Mouse (Mus musculus) neural tube, embryonic 14.5 days (tissue): ENCODE results near the gene Gm10697. TPM values are rescaled to one million over a fixed set of nuclear protein-coding genes. Genes with fewer than 3 reads are reported as not detected.
"Not testable (repeated sequence)": the region's sequence is repeated elsewhere in the genome, so short reads cannot be mapped to it uniquely, and the experiment has no call there.

Source experiments
- ATAC-seq: fragments of 200-750 bp; cut with Nextera tagmentation; 2 replicates; pipeline ENCODE4 v1.8.0; 2017; ENCODE audit warnings: low read depth, mild to moderate bottlenecking, moderate TSS enrichment, moderate library complexity
- H3K27ac ChIP-seq: fragments of 300-500 bp; sonication (generic); 2 replicates; pipeline ENCODE4 v1.5.1; 2014; ENCODE audit warnings: low read depth, mild to moderate bottlenecking, control low read depth, low read length, moderate library complexity, mixed read lengths
- H3K27me3 ChIP-seq: fragments of 300-500 bp; sonication (generic); 2 replicates; pipeline ENCODE4 v1.6.1; 2014; ENCODE audit warnings: low read length; ENCODE audit not compliant: control insufficient read depth, insufficient read depth
- H3K36me3 ChIP-seq: fragments of 300-500 bp; sonication (generic); 2 replicates; pipeline ENCODE4 v1.6.1; 2014; ENCODE audit warnings: low read length, mixed read lengths; ENCODE audit not compliant: control insufficient read depth, insufficient read depth
- H3K4me1 ChIP-seq: fragments of 300-500 bp; sonication (generic); 2 replicates; pipeline ENCODE4 v1.6.1; 2014; ENCODE audit warnings: low read length; ENCODE audit not compliant: control insufficient read depth, insufficient read depth
- H3K4me2 ChIP-seq: fragments of 300-500 bp; sonication (generic); 2 replicates; pipeline ENCODE4 v1.6.1; 2014; ENCODE audit warnings: mild to moderate bottlenecking, low read depth, low read length, control low read depth
- H3K4me3 ChIP-seq: fragments of 300-500 bp; sonication (generic); 2 replicates; pipeline ENCODE4 v1.5.1; 2014; ENCODE audit warnings: low read depth, low read length, control low read depth, mixed read lengths
- H3K9ac ChIP-seq: fragments of 300-500 bp; sonication (generic); replicated peaks from 2 replicates; pipeline ENCODE4 v1.6.1; 2014; ENCODE audit warnings: low read depth, mild to moderate bottlenecking, control low read depth, low read length, mixed read lengths
- H3K9me3 ChIP-seq: fragments of 300-500 bp; sonication (generic); 2 replicates; pipeline ENCODE4 v1.6.1; 2016; ENCODE audit warnings: low read length; ENCODE audit not compliant: control insufficient read depth
- WGBS: fragments of 180-500 bp; shearing (Covaris S2); extraction: QIAGEN DNeasy Blood & Tissue Kit; methylation state at CpG from one replicate; pipeline ENCODE4 v1.1.7; 2014; 5-methylcytosine and 5-hydroxymethylcytosine counted together
- polyA plus RNA-seq: library from polyadenylated mRNA; unstranded; fragments of >200 nt; fragmentation: Nextera tagmentation; extraction: Ambion mirVana; gene quantifications from 2 replicates; pipeline ENCODE4 v1.2.1, GENCODE M21; 2014

Gene Gm10697
- not detected in 2 replicates for polyA plus RNA-seq

- not testable (repeated sequence) for H3K9ac ChIP-seq, H3K4me2 ChIP-seq, H3K36me3 ChIP-seq, ATAC-seq, H3K4me1 ChIP-seq, H3K27ac ChIP-seq, H3K9me3 ChIP-seq, H3K27me3 ChIP-seq, H3K4me3 ChIP-seq
- 86% methylated on average over 1 of the region's 3 CpGs for WGBS
Observed at GRCm38 (mm10) chr3:94072544-94072943, at the start of gene Gm10697. Gm10697 (minus strand) TSS chr3:94072644.

- WGBS: 84% methylated on average over 1 of the region's 1 CpGs
- not testable (repeated sequence) for H3K36me3 ChIP-seq, H3K9ac ChIP-seq, H3K27ac ChIP-seq, H3K4me1 ChIP-seq, H3K4me2 ChIP-seq, ATAC-seq, H3K9me3 ChIP-seq, H3K27me3 ChIP-seq, H3K4me3 ChIP-seq
Observed at GRCm38 (mm10) chr3:94115071-94115470, 42.6 kb upstream of the Gm10697 start.

- not testable (repeated sequence) for H3K4me3 ChIP-seq, H3K27ac ChIP-seq, H3K27me3 ChIP-seq, H3K4me1 ChIP-seq, H3K36me3 ChIP-seq, ATAC-seq, H3K9me3 ChIP-seq, H3K9ac ChIP-seq, H3K4me2 ChIP-seq
- 88% methylated on average over 1 of the region's 3 CpGs for WGBS
Observed at GRCm38 (mm10) chr3:94054785-94055184, 17.7 kb downstream of the Gm10697 start, which contains the start of gene Gm9125. Gm9125 (minus strand) TSS chr3:94054885.

- H3K9ac ChIP-seq, H3K27ac ChIP-seq, H3K4me3 ChIP-seq, H3K27me3 ChIP-seq, H3K9me3 ChIP-seq, ATAC-seq, H3K36me3 ChIP-seq, H3K4me1 ChIP-seq, H3K4me2 ChIP-seq: not testable (repeated sequence)
- WGBS: no CpG with 5 or more reads among the region's 5 CpGs
Observed at GRCm38 (mm10) chr3:94049566-94050121, 22.8 kb downstream of the Gm10697 start.

- H3K9me3 ChIP-seq, H3K36me3 ChIP-seq, ATAC-seq, H3K9ac ChIP-seq, H3K4me3 ChIP-seq, H3K27me3 ChIP-seq, H3K4me2 ChIP-seq, H3K4me1 ChIP-seq, H3K27ac ChIP-seq: not testable (repeated sequence)
- 100% methylated on average over 1 of the region's 1 CpGs for WGBS
Observed at GRCm38 (mm10) chr3:94038241-94038640, 34.2 kb downstream of the Gm10697 start.

GRCm38 (mm10) chr3:94034400-94034799 lies 38.0 kb downstream of the Gm10697 start:
- WGBS: 95% methylated on average over 12 of the region's 18 CpGs
- ATAC-seq: not testable (repeated sequence)

More at GRCm38 (mm10) chr3:94034400-94034799, 38.0 kb downstream of the Gm10697 start:
- H3K9me3 ChIP-seq, H3K36me3 ChIP-seq, H3K9ac ChIP-seq, H3K4me2 ChIP-seq, H3K27me3 ChIP-seq, H3K4me1 ChIP-seq, H3K4me3 ChIP-seq, H3K27ac ChIP-seq: not testable (repeated sequence)

Other genes starting within 250 kb of the Gm10697 start
- gene Tdpoz3, start 246.6 kb downstream of the Gm10697 start, polyA plus RNA-seq: not detected in 2 replicates
- gene Gm9117, start 129.1 kb downstream of the Gm10697 start, polyA plus RNA-seq: not detected in 2 replicates
- not detected in 2 replicates for gene Tdpoz5, start 111.3 kb downstream of the Gm10697 start, polyA plus RNA-seq
- gene Gm9125, start 17.8 kb downstream of the Gm10697 start, polyA plus RNA-seq: not detected in 2 replicates
- gene Gm10696, start 105.5 kb upstream of the Gm10697 start, polyA plus RNA-seq: not detected in 2 replicates
- not detected in 2 replicates for gene Gm5286, start 124.1 kb upstream of the Gm10697 start, polyA plus RNA-seq
- not detected in 2 replicates for gene Gm4778, start 191.4 kb upstream of the Gm10697 start, polyA plus RNA-seq
- gene Them4, start 237.4 kb upstream of the Gm10697 start, polyA plus RNA-seq: 63.3 and 68.8 TPM in 2 replicates